Comparison of ENCODE assay signal across 15 mouse cellular contexts in the genomic region with DNA sequence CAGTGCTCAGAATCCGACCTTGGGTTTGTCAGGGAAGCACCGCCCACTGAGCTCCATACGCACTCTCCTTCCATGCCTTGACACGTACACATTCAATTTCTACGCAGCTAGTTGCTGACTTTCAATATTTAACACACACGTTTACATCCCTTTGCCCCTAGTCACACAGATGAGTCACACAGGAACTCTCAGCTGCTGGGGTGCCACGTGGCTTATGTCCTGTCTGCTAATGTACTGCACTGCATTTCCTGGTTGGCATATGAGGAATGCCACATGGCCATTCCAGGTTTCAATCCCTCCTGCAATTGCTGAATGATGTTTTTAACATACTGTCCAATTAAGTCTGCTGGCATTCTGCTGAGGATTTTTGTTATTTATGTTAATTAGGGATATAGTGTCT. TPM values are rescaled to one million over a fixed set of nuclear protein-coding genes. Genes with fewer than 3 reads are reported as not detected.
DNase-seq lines count a peak whose midpoint lies in the region; ATAC-seq and TF ChIP-seq lines count a peak whose summit lies in the region.
"Had no signal": no experiment of that assay in that cellular context is flagged by ENCODE, and none has a peak within 500 bp of the region (broad histone marks: within the 10 kb centered on the region; RNA-seq: fewer than 3 reads in every experiment).

No protein-coding gene starts in this region.

- intact Hi-C loops in left cerebral cortex, postnatal 10 days (cut with DNase I) = no loop called here

- 60% methylated on average over 7 of the region's 7 CpGs for WGBS in forebrain, postnatal 0 days
- 86% methylated on average over 7 of the region's 7 CpGs for WGBS in forebrain, embryonic 10.5 days
- WGBS in stomach, postnatal 0 days = 24% methylated on average over 7 of the region's 7 CpGs
- 86% methylated on average over 7 of the region's 7 CpGs for WGBS in hindbrain, embryonic 10.5 days

- peak; percentile 34 for ATAC-seq in forebrain, postnatal 0 days
- peak; percentile 95 for ATAC-seq in stomach, postnatal 0 days (ENCODE audit: low FRiP score, low TSS enrichment)

- H3K4me3 ChIP-seq in forebrain, postnatal 0 days (ENCODE audit: low read depth, low read length) = no peak overlapping the region
- no peak overlapping the region for H3K4me3 ChIP-seq in forebrain, embryonic 10.5 days
- no peak overlapping the region for H3K4me3 ChIP-seq in stomach, postnatal 0 days (ENCODE audit: low read depth, low read length)
- no peak overlapping the region for H3K4me3 ChIP-seq in hindbrain, embryonic 10.5 days
- H3K4me3 ChIP-seq: heart, embryonic 12.5 days; hindbrain, embryonic 12.5 days; liver, embryonic 15.5 days had no signal

- no peak overlapping the region for H3K4me2 ChIP-seq in forebrain, postnatal 0 days (ENCODE audit: low read depth)
- H3K4me2 ChIP-seq in stomach, postnatal 0 days (replicated peaks; ENCODE audit: low read depth) = no peak overlapping the region
- H3K4me2 ChIP-seq: heart, embryonic 12.5 days; hindbrain, embryonic 12.5 days; liver, embryonic 15.5 days had no signal

- no peaks in the 10 kb centered on the region for H3K27me3 ChIP-seq in forebrain, postnatal 0 days (ENCODE audit: insufficient read depth, low read length)
- H3K27me3 ChIP-seq in forebrain, embryonic 10.5 days (ENCODE audit: poor library complexity, severe bottlenecking) = no peaks in the 10 kb centered on the region
- no peaks in the 10 kb centered on the region for H3K27me3 ChIP-seq in stomach, postnatal 0 days (ENCODE audit: control insufficient read depth, insufficient read depth, low read length)
- H3K27me3 ChIP-seq in hindbrain, embryonic 10.5 days (ENCODE audit: insufficient read depth, poor library complexity, severe bottlenecking) = no peaks in the 10 kb centered on the region
- H3K27me3 ChIP-seq: heart, embryonic 12.5 days; hindbrain, embryonic 12.5 days; liver, embryonic 15.5 days had no signal

- H3K9me3 ChIP-seq in forebrain, postnatal 0 days (ENCODE audit: low read length) = no peaks in the 10 kb centered on the region
- H3K9me3 ChIP-seq in forebrain, embryonic 10.5 days = no peaks in the 10 kb centered on the region
- no peaks in the 10 kb centered on the region for H3K9me3 ChIP-seq in stomach, postnatal 0 days (ENCODE audit: control insufficient read depth, low read length)
- H3K9me3 ChIP-seq in hindbrain, embryonic 10.5 days = no peaks in the 10 kb centered on the region
- H3K9me3 ChIP-seq: heart, embryonic 12.5 days; hindbrain, embryonic 12.5 days; liver, embryonic 15.5 days had no signal

- DNase-seq in forebrain, postnatal 0 days = peak; percentile 6
- no peak for DNase-seq in forebrain, embryonic 10.5 days (ENCODE audit: extremely low spot score, low spot score)
- DNase-seq in urinary bladder, postnatal 36 days (ENCODE audit: low spot score in 2 of 2) = peak; percentile 10 to 14
- DNase-seq in urinary bladder, postnatal 4 days (ENCODE audit: low spot score in 2 of 2) = no peak
- DNase-seq in brain, adult 2 months (ENCODE audit: low read depth, low spot score) = peak; percentile 54
- peak; percentile 67 for DNase-seq in stomach, postnatal 0 days (ENCODE audit: low spot score)
- DNase-seq in hindbrain, embryonic 10.5 days (ENCODE audit: low spot score) = no peak
- no peak for DNase-seq in left cerebral cortex, postnatal 10 days (ENCODE audit: extremely low spot score in 1 of 2, low spot score in 2 of 2)
- DNase-seq: cerebellum, adult 11 months; gastrocnemius, postnatal 10 days; kidney, adult 18-20 months; thymus, postnatal 4 days had no signal

- no peak overlapping the region for H3K27ac ChIP-seq in forebrain, postnatal 0 days (ENCODE audit: low read depth, low read length)
- H3K27ac ChIP-seq in forebrain, embryonic 10.5 days = no peak overlapping the region
- H3K27ac ChIP-seq in stomach, postnatal 0 days (replicated peaks) = no peak overlapping the region
- no peak overlapping the region for H3K27ac ChIP-seq in hindbrain, embryonic 10.5 days
- H3K27ac ChIP-seq: hindbrain, embryonic 12.5 days; liver, embryonic 15.5 days had no signal

- H3K4me1 ChIP-seq in forebrain, postnatal 0 days (ENCODE audit: insufficient read depth) = no peaks in the 10 kb centered on the region
- no peaks in the 10 kb centered on the region for H3K4me1 ChIP-seq in forebrain, embryonic 10.5 days
- no peaks in the 10 kb centered on the region for H3K4me1 ChIP-seq in stomach, postnatal 0 days (replicated peaks; ENCODE audit: control insufficient read depth, insufficient read depth)
- no peaks in the 10 kb centered on the region for H3K4me1 ChIP-seq in hindbrain, embryonic 10.5 days (replicated peaks)
- H3K4me1 ChIP-seq: heart, embryonic 12.5 days; hindbrain, embryonic 12.5 days; liver, embryonic 15.5 days had no signal

- TF ChIP-seq CTCF in forebrain, postnatal 0 days (IDR thresholded peaks at IDR 0.05; ENCODE audit: low read depth) = no peak
- no peak for TF ChIP-seq CTCF in stomach, postnatal 0 days (IDR thresholded peaks at IDR 0.05; ENCODE audit: low read depth)

- peaks cover 30% of the 10 kb centered on the region for H3K36me3 ChIP-seq in forebrain, postnatal 0 days (ENCODE audit: insufficient read depth)
- H3K36me3 ChIP-seq in forebrain, embryonic 10.5 days (replicated peaks) = no peaks in the 10 kb centered on the region
- no peaks in the 10 kb centered on the region for H3K36me3 ChIP-seq in stomach, postnatal 0 days (ENCODE audit: control insufficient read depth, insufficient read depth, low read length)
- no peaks in the 10 kb centered on the region for H3K36me3 ChIP-seq in hindbrain, embryonic 10.5 days
- H3K36me3 ChIP-seq: hindbrain, embryonic 12.5 days; liver, embryonic 15.5 days had no signal

- no peak for TF ChIP-seq EP300 in stomach, postnatal 0 days (optimal IDR thresholded peaks at IDR 0.05)

- H3K9ac ChIP-seq in forebrain, postnatal 0 days = no peak overlapping the region
- no peak overlapping the region for H3K9ac ChIP-seq in stomach, postnatal 0 days (ENCODE audit: low read length)
- H3K9ac ChIP-seq: heart, embryonic 12.5 days; hindbrain, embryonic 12.5 days; liver, embryonic 15.5 days had no signal

RNA-seq across cellular contexts. Expression of a gene that starts 59.8 kb away (rescaled TPM):
- total RNA-seq in forebrain, postnatal 0 days (2014; rRNA removed) = 7.0 and 12.4 TPM in 2 replicates
- polyA plus RNA-seq in forebrain, postnatal 0 days (2015; fragmentation: Nextera tagmentation; extraction: Ambion mirVana) = 6.6 and 10.9 TPM in 2 replicates
- polyA plus RNA-seq in forebrain, embryonic 10.5 days (2016; fragmentation: Nextera tagmentation; extraction: Ambion mirVana) = 19.3 and 20.9 TPM in 2 replicates
- 3.9 and 4.4 TPM in 2 replicates for polyA plus RNA-seq in stomach, postnatal 0 days (2015; fragmentation: Nextera tagmentation; extraction: Ambion mirVana)
- 13.0 and 17.4 TPM in 2 replicates for polyA plus RNA-seq in hindbrain, embryonic 10.5 days (2016; fragmentation: Nextera tagmentation; extraction: Ambion mirVana)
- total RNA-seq in left cerebral cortex, postnatal 10 days (2021) = 1 to 10 TPM; 7.7 to 7.9 TPM

Comparison
In these comparisons a context has a peak if more than half of its experiments do, and no peak if none do; other contexts are left out.
1. DNase-seq: peak in forebrain, postnatal 0 days (single experiment), urinary bladder, postnatal 36 days (2 of 2), brain, adult 2 months (single experiment) and stomach, postnatal 0 days (single experiment); none in forebrain, embryonic 10.5 days (single experiment), urinary bladder, postnatal 4 days (0 of 2), hindbrain, embryonic 10.5 days (single experiment) and left cerebral cortex, postnatal 10 days (0 of 2).